Mouse (Mus musculus): Measurements from ENCODE around the gene Upf3a. TPM values are rescaled to one million over a fixed set of nuclear protein-coding genes. Genes with fewer than 3 reads are reported as not detected.

Gene Upf3a
- polyA plus RNA-seq, 2 experiments: 25.6 to 39.2 TPM

DNA sequence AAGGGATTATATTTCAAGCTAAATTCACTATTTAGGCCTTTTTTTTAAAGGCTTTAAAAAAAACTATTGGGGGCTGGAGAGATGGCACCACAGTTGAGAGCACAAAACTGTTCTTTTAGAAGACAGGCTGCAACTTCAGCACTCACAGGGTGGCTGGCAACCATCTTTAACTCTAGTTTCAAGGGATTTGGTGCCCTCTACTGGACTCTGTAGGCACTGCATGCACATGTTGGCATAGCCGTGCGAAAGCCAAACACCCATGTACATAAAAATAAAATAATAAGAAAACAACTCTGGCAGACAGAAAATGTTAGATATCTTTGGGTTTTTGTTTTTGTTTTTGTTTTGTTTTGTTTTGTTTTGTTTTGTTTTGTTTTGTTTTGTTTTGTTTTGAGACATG lies 31.7 kb upstream of the Upf3a start:
- Histone ChIP-seq H3K9me3 (ENCODE audit: control insufficient read depth, low read length) (no peaks in the 10 kb centered on the region), H3K4me3 (replicated peaks; ENCODE audit: low read length) (no peak overlapping the region), H3K4me1 (ENCODE audit: control insufficient read depth, insufficient read depth, low read length) (peaks cover 12% of the 10 kb centered on the region), H3K27ac (replicated peaks; ENCODE audit: low read depth, low read length) (no peak overlapping the region), H3K9ac (ENCODE audit: low read depth, low read length, severe bottlenecking) (no peak overlapping the region), H3K36me3 (ENCODE audit: control insufficient read depth, insufficient read depth, low read length) (no peaks in the 10 kb centered on the region), H3K27me3 (ENCODE audit: control insufficient read depth, insufficient read depth, low read length) (no peaks in the 10 kb centered on the region), H3K4me2 (replicated peaks; ENCODE audit: low read depth, low read length, severe bottlenecking) (no peak overlapping the region)
- peak; percentile 78 for DNase-seq (ENCODE audit: low spot score)
- 33% methylated on average over 2 of the region's 2 CpGs for WGBS
- ATAC-seq (ENCODE audit: low FRiP score, low read depth): no peak
- TF ChIP-seq POLR2A (IDR thresholded peaks at IDR 0.05; ENCODE audit: borderline replicate concordance, extremely low read depth, insufficient read depth, insufficient read length): no peak

DNA sequence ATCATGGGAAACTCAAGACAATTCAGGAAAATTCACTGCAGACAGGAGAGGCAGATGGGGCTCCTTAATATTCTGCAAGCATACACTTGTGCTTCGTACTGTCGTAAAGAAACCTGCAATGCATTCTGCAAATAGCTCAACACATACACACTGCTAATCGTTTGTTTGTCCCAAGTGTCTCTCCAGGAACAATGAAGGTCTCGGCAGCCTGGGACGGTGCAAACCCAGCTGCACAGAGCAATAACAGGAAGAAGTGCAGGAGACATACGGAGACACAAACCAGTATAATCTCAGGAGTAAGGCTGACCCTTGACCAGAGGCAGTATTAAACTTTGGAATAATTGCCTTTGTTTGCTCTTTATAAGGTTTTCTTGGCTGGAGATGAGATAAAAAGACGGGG lies 28.9 kb upstream of the Upf3a start:
- ATAC-seq (ENCODE audit: low FRiP score, low read depth): no peak
- H3K4me1 ChIP-seq (ENCODE audit: control insufficient read depth, insufficient read depth, low read length): peaks cover 21% of the 10 kb centered on the region
- no peaks in the 10 kb centered on the region for H3K9me3 ChIP-seq (ENCODE audit: control insufficient read depth, low read length)
- H3K4me3 ChIP-seq (replicated peaks; ENCODE audit: low read length): no peak overlapping the region
- peaks cover 12% of the 10 kb centered on the region for H3K36me3 ChIP-seq (ENCODE audit: control insufficient read depth, insufficient read depth, low read length)
- WGBS: 69% methylated on average over 7 of the region's 7 CpGs
- no peak for TF ChIP-seq POLR2A (IDR thresholded peaks at IDR 0.05; ENCODE audit: borderline replicate concordance, extremely low read depth, insufficient read depth, insufficient read length)
- H3K27me3 ChIP-seq (ENCODE audit: control insufficient read depth, insufficient read depth, low read length): no peaks in the 10 kb centered on the region
- H3K4me2 ChIP-seq (replicated peaks; ENCODE audit: low read depth, low read length, severe bottlenecking): 0 out of 2 replicates have a peak overlapping the region, but pooled peaks have one; percentile 76
- H3K9ac ChIP-seq (ENCODE audit: low read depth, low read length, severe bottlenecking): no peak overlapping the region
- no peak for DNase-seq (ENCODE audit: low spot score)
- H3K27ac ChIP-seq (replicated peaks; ENCODE audit: low read depth, low read length): no peak overlapping the region

DNA sequence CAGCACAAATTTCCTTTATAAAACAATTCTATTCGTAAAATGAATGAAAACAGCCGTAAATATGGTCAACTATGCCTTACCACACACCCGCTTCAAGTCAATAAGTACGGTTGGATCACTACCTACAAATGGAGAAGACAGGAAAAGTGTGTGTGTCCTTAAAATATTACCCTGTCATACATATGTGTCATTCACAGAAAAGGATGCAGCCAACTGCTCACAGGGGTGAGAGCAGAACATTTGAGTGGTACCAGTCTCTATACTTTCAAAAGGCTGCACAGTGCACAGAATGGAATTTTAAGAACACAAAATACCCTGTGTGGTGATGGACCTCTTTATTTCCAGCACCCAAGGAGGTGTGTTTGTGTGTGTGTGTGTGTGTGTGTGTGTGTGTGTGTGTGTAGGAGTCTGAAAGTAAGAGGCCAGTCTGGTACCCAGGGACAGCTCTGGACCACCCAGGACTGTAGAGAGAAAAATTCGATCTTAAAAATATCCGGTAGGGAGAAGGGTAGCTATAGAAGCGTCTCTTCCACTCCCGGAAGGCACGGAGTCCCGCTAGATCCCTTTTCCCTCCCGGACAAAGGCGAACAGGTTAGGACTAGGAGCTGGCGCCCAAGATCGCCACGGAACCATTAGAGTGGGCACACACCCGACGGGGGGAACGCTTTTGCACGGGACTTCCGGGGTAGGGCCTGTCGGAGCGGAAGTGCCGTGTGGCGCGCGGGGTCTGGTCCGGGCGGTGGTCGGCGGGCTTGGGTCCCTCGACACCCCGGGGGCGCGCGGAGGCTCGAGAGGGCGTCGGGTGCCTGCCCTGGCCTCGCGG lies 28.2 kb upstream of the Upf3a start, which contains the start of gene Cdc16:
TSS of gene Cdc16 (plus strand) at position 695 of the 823 bp plus-strand sequence.
- ATAC-seq (ENCODE audit: low FRiP score, low read depth) (peak; percentile 97), DNase-seq (ENCODE audit: low spot score) (peak; percentile 90)
- Histone ChIP-seq H3K36me3 (ENCODE audit: control insufficient read depth, insufficient read depth, low read length) (peaks cover 18% of the 10 kb centered on the region), H3K27ac (replicated peaks; ENCODE audit: low read depth, low read length) (peak within 1 kb of the TSS; percentile 86), H3K9ac (ENCODE audit: low read depth, low read length, severe bottlenecking) (peak within 1 kb of the TSS; percentile 93), H3K9me3 (ENCODE audit: control insufficient read depth, low read length) (no peaks in the 10 kb centered on the region), H3K4me3 (replicated peaks; ENCODE audit: low read length) (peak within 1 kb of the TSS; percentile 99), H3K4me1 (ENCODE audit: control insufficient read depth, insufficient read depth, low read length) (peaks cover 21% of the 10 kb centered on the region), H3K27me3 (ENCODE audit: control insufficient read depth, insufficient read depth, low read length) (no peaks in the 10 kb centered on the region), H3K4me2 (replicated peaks; ENCODE audit: low read depth, low read length, severe bottlenecking) (peak within 1 kb of the TSS; percentile 76)
- peak; percentile 65; the same call in 1 of the 2 replicates for TF ChIP-seq POLR2A (IDR thresholded peaks at IDR 0.05; ENCODE audit: borderline replicate concordance, extremely low read depth, insufficient read depth, insufficient read length)
- WGBS: 10% methylated on average over 29 of the region's 40 CpGs

DNA sequence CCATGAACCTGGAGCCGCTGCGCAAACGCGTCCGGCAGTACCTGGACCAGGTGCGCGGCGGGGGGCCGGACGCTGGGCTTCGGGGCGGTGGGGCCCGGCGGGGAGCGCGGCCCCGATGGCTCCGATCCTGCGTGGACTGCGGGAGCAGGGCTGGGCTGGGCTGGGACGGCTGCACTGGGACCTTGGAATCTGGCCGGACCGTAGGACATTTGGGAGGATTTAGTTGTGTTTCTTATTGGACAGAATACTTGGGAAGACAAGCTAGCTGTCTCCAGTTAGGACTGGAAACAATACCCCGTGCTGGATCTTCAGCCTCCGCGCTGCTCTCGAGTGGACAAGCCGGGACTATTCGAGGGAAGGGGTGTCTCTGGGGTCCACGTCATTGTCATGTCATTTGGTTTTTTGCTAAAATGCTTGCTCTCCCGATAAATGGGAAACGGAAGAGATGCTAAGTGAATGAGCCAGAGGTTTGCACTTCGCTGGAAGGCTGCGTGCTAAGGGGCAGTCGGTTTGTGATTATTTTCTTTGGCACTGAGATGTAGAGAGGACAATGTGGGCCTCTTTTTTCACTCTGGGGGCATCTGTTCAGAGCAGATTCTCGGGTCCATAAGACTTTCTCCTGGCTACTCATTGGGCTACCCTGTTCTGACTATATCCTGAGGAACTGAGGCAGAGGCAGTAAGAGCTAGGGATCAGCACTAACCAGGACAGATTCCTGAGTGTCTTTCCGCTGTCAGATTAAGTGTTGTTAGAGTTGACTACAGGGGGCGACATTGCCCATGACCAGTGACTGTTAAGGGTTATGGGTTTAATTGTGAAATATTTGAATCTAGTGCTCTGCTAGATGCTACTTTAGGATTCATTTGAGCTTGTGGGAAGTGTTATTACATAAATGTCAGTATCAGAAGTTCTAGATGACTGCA lies 27.3 kb upstream of the Upf3a start:
- H3K4me3 ChIP-seq (replicated peaks; ENCODE audit: low read length): peak overlapping the region; percentile 99
- H3K9me3 ChIP-seq (ENCODE audit: control insufficient read depth, low read length): no peaks in the 10 kb centered on the region
- H3K27me3 ChIP-seq (ENCODE audit: control insufficient read depth, insufficient read depth, low read length): no peaks in the 10 kb centered on the region
- DNase-seq (ENCODE audit: low spot score) (peak; percentile 71), ATAC-seq (ENCODE audit: low FRiP score, low read depth) (peak; percentile 64)
- no peak for TF ChIP-seq POLR2A (IDR thresholded peaks at IDR 0.05; ENCODE audit: borderline replicate concordance, extremely low read depth, insufficient read depth, insufficient read length)
- WGBS: 2% methylated on average over 37 of the region's 38 CpGs
- H3K36me3 ChIP-seq (ENCODE audit: control insufficient read depth, insufficient read depth, low read length): peaks cover 26% of the 10 kb centered on the region
- H3K4me1 ChIP-seq (ENCODE audit: control insufficient read depth, insufficient read depth, low read length): peaks cover 21% of the 10 kb centered on the region
- H3K27ac ChIP-seq (replicated peaks; ENCODE audit: low read depth, low read length): peak overlapping the region; percentile 86
- peak overlapping the region; percentile 93 for H3K9ac ChIP-seq (ENCODE audit: low read depth, low read length, severe bottlenecking)
- H3K4me2 ChIP-seq (replicated peaks; ENCODE audit: low read depth, low read length, severe bottlenecking): peak overlapping the region; percentile 76

DNA sequence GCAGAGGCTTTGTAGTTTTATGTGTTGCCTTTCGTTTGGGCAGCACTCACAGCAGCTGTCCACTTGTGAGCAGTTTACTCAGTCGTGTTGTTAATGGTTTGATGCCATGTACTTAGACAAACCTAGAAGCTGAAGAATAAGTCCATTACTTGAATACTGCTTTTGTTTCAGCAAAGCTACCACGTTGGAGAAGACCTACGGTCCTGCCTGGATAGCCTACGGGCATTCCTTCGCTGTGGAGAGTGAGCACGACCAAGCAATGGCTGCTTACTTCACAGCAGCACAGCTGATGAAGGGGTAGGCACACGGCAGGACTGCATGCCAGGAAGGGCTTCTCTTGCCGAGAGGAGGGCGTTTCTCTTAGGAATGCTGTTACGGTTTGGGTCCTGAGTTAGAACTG lies 16.2 kb upstream of the Upf3a start:
- WGBS: 83% methylated on average over 11 of the region's 11 CpGs
- no peak overlapping the region for H3K4me2 ChIP-seq (replicated peaks; ENCODE audit: low read depth, low read length, severe bottlenecking)
- H3K9me3 ChIP-seq (ENCODE audit: control insufficient read depth, low read length): no peaks in the 10 kb centered on the region
- H3K4me1 ChIP-seq (ENCODE audit: control insufficient read depth, insufficient read depth, low read length): no peaks in the 10 kb centered on the region
- H3K9ac ChIP-seq (ENCODE audit: low read depth, low read length, severe bottlenecking): no peak overlapping the region
- no peak for DNase-seq (ENCODE audit: low spot score)
- H3K36me3 ChIP-seq (ENCODE audit: control insufficient read depth, insufficient read depth, low read length): peaks cover 95% of the 10 kb centered on the region
- H3K27me3 ChIP-seq (ENCODE audit: control insufficient read depth, insufficient read depth, low read length): no peaks in the 10 kb centered on the region
- no peak for ATAC-seq (ENCODE audit: low FRiP score, low read depth)
- no peak for TF ChIP-seq POLR2A (IDR thresholded peaks at IDR 0.05; ENCODE audit: borderline replicate concordance, extremely low read depth, insufficient read depth, insufficient read length)
- no peak overlapping the region for H3K4me3 ChIP-seq (replicated peaks; ENCODE audit: low read length)
- no peak overlapping the region for H3K27ac ChIP-seq (replicated peaks; ENCODE audit: low read depth, low read length)
